ENCODE assay signal across 22 mouse cellular contexts in genomic region chr8:77406846-77407245, GRCm38 (mm10).
DNase-seq lines count a peak whose midpoint lies in the region; ATAC-seq and TF ChIP-seq lines count a peak whose summit lies in the region.
"Had no signal": no experiment of that assay in that cellular context is flagged by ENCODE, and none has a peak within 500 bp of the region (broad histone marks: within the 10 kb centered on the region; RNA-seq: fewer than 3 reads in every experiment).

No protein-coding gene starts in this region.

- TF ChIP-seq CTCF in kidney, postnatal 0 days (IDR thresholded peaks at IDR 0.05; ENCODE audit: low read depth) = peak; percentile 21; the same call in 1 of the 2 replicates
- peak in 1 of 2 experiments; percentile 35; a peak in 2 of 4 replicates for TF ChIP-seq CTCF in CH12.LX (conservative IDR thresholded peaks at IDR 0.05 in 1 of 2, IDR thresholded peaks at IDR 0.05 in 1 of 2; ENCODE audit: low read depth in 2 of 2, low read length in 2 of 2)
- TF ChIP-seq CTCF in bone marrow macrophage, adult 2 months (IDR thresholded peaks at IDR 0.05; ENCODE audit: low read depth, low read length) = peak; percentile 30; the same call in 1 of the 2 replicates

- 91% methylated on average over 13 of the region's 13 CpGs for WGBS in kidney, postnatal 0 days
- WGBS in kidney, embryonic 15.5 days = 92% methylated on average over 13 of the region's 13 CpGs

- no peak overlapping the region for H3K4me3 ChIP-seq in kidney, postnatal 0 days (replicated peaks; ENCODE audit: low read depth, low read length)
- no peak overlapping the region for H3K4me3 ChIP-seq in kidney, embryonic 15.5 days (replicated peaks)
- no peak overlapping the region for H3K4me3 ChIP-seq in CH12.LX (replicated peaks in 1 of 3; ENCODE audit: low read depth in 2 of 3, low read length in 2 of 3, poor library complexity in 1 of 3)
- no peak overlapping the region for H3K4me3 ChIP-seq in bone marrow macrophage, adult 2 months (ENCODE audit: insufficient read depth, low read length)
- H3K4me3 ChIP-seq: forebrain, embryonic 12.5 days; heart, embryonic 12.5 days; limb, embryonic 13.5 days; neural tube, embryonic 13.5 days had no signal

- H3K27me3 ChIP-seq in kidney, postnatal 0 days (ENCODE audit: insufficient read depth, low read length) = no peaks in the 10 kb centered on the region
- no peaks in the 10 kb centered on the region for H3K27me3 ChIP-seq in kidney, embryonic 15.5 days
- no peaks in the 10 kb centered on the region for H3K27me3 ChIP-seq in CH12.LX (replicated peaks)
- H3K27me3 ChIP-seq: forebrain, embryonic 12.5 days; heart, embryonic 12.5 days; limb, embryonic 13.5 days; neural tube, embryonic 13.5 days had no signal

- no peak overlapping the region for H3K27ac ChIP-seq in kidney, postnatal 0 days
- H3K27ac ChIP-seq in kidney, embryonic 15.5 days = no peak overlapping the region
- H3K27ac ChIP-seq in CH12.LX (ENCODE audit: insufficient read depth, low read depth) = no peak overlapping the region
- H3K27ac ChIP-seq in bone marrow macrophage, adult 2 months (ENCODE audit: insufficient read depth, low read depth, low read length) = no peak overlapping the region
- H3K27ac ChIP-seq: forebrain, embryonic 12.5 days; limb, embryonic 13.5 days; neural tube, embryonic 13.5 days had no signal

- 0 out of 2 replicates have a peak, but pooled peaks cover 22% of the 10 kb centered on the region for H3K36me3 ChIP-seq in kidney, postnatal 0 days (ENCODE audit: insufficient read depth, low read length)
- H3K36me3 ChIP-seq in kidney, embryonic 15.5 days = peaks cover 58% of the 10 kb centered on the region
- H3K36me3 ChIP-seq in CH12.LX (replicated peaks in 1 of 2; ENCODE audit: control insufficient read depth in 1 of 2, insufficient read depth in 1 of 2, low read length in 1 of 2) = peaks cover 2 to 8% of the 10 kb centered on the region in 2 experiments
- H3K36me3 ChIP-seq: forebrain, embryonic 12.5 days; neural tube, embryonic 13.5 days had no signal

- H3K4me1 ChIP-seq in kidney, postnatal 0 days (replicated peaks; ENCODE audit: insufficient read depth, low read length) = no peaks in the 10 kb centered on the region
- no peaks in the 10 kb centered on the region for H3K4me1 ChIP-seq in kidney, embryonic 15.5 days
- peaks cover 3 to 4% of the 10 kb centered on the region in 2 experiments; a peak in 3 of 4 replicates for H3K4me1 ChIP-seq in CH12.LX (ENCODE audit: control insufficient read depth in 1 of 2, insufficient read depth in 2 of 2)
- no peaks in the 10 kb centered on the region for H3K4me1 ChIP-seq in bone marrow macrophage, adult 2 months (ENCODE audit: control insufficient read depth, insufficient read depth, low read length)
- H3K4me1 ChIP-seq: limb, embryonic 13.5 days; neural tube, embryonic 13.5 days had no signal

- H3K4me2 ChIP-seq in kidney, postnatal 0 days (ENCODE audit: low read length) = no peak overlapping the region
- no peak overlapping the region for H3K4me2 ChIP-seq in kidney, embryonic 15.5 days
- H3K4me2 ChIP-seq in CH12.LX (ENCODE audit: insufficient read depth, low read depth, poor library complexity, severe bottlenecking) = no peak overlapping the region
- H3K4me2 ChIP-seq: forebrain, embryonic 12.5 days; heart, embryonic 12.5 days; limb, embryonic 13.5 days; neural tube, embryonic 13.5 days had no signal

- TF ChIP-seq EP300 in CH12.LX (IDR thresholded peaks at IDR 0.05; ENCODE audit: low read length) = no peak

- TF ChIP-seq POLR2A in CH12.LX (IDR thresholded peaks at IDR 0.05; ENCODE audit: low read depth, low read length) = no peak
- TF ChIP-seq POLR2A in bone marrow macrophage, adult 2 months (IDR thresholded peaks at IDR 0.05; ENCODE audit: borderline replicate concordance, low read depth, low read length) = no peak

- no peak for DNase-seq in kidney, postnatal 0 days (ENCODE audit: low spot score)
- DNase-seq in A20 (ENCODE audit: low read depth, low spot score) (peak; percentile 35), CH12.LX (ENCODE audit: extremely low read depth) (no peak)
- no peak for DNase-seq in right cerebral cortex, postnatal 14 days
- DNase-seq in kidney, postnatal 14 days = no peak
- DNase-seq: cerebellum, postnatal 14 days; gastrocnemius, postnatal 36 days; heart, postnatal 4 days; kidney, adult 11 months; kidney, postnatal 25 days; lung, adult 18-20 months; lung, postnatal 36 days; right cerebral cortex, postnatal 4 days; thymus, postnatal 25 days had no signal

- in situ Hi-C loops in CH12.LX (cut with MboI; ENCODE audit: low pct_ligation_motif_present, low pct_unique_long_range_greater_than_20kb, low sequenced_read_pairs) = no loop called here

- H3K9me3 ChIP-seq in kidney, postnatal 0 days (replicated peaks; ENCODE audit: low read length) = no peaks in the 10 kb centered on the region
- H3K9me3 ChIP-seq in kidney, embryonic 15.5 days (replicated peaks) = no peaks in the 10 kb centered on the region
- no peaks in the 10 kb centered on the region for H3K9me3 ChIP-seq in CH12.LX (replicated peaks; ENCODE audit: low read length)
- H3K9me3 ChIP-seq: forebrain, embryonic 12.5 days; heart, embryonic 12.5 days; limb, embryonic 13.5 days; neural tube, embryonic 13.5 days had no signal

- ATAC-seq in kidney, postnatal 0 days (replicated peaks; ENCODE audit: low FRiP score, low read depth) = no peak
- no peak for ATAC-seq in kidney, embryonic 15.5 days (replicated peaks; ENCODE audit: low FRiP score)
- ATAC-seq: CD4-positive, CD25-positive, alpha-beta regulatory T cell, adult 4 months; midbrain, embryonic 16.5 days had no signal

- H3K9ac ChIP-seq in kidney, postnatal 0 days (ENCODE audit: low read depth, low read length) = no peak overlapping the region
- no peak overlapping the region for H3K9ac ChIP-seq in kidney, embryonic 15.5 days
- H3K9ac ChIP-seq in CH12.LX (ENCODE audit: insufficient read depth, low read depth) = no peak overlapping the region
- H3K9ac ChIP-seq: forebrain, embryonic 12.5 days; heart, embryonic 12.5 days; limb, embryonic 13.5 days; neural tube, embryonic 13.5 days had no signal

- peak; percentile 22 for TF ChIP-seq RAD21 in CH12.LX (IDR thresholded peaks at IDR 0.05; ENCODE audit: low read depth, low read length)

- no peaks in the 10 kb centered on the region for H3K79me2 ChIP-seq in CH12.LX (replicated peaks; ENCODE audit: control insufficient read depth, extremely low read depth, insufficient read depth, poor library complexity, severe bottlenecking)

- dilution Hi-C loops in CH12.LX (cut with MboI; ENCODE audit: extremely low pct_ligation_motif_present, extremely low pct_unique_long_range_greater_than_20kb, low sequenced_read_pairs) = no loop called here

TF ChIP-seq in CH12.LX, 34 proteins besides CTCF, POLR2A, EP300 and RAD21:
- no peak for TF ChIP-seq IRF4 (IDR thresholded peaks at IDR 0.05; ENCODE audit: low read depth, low read length)
- no peak for TF ChIP-seq HCFC1 (IDR thresholded peaks at IDR 0.05; ENCODE audit: low read depth, low read length)
- no peak for TF ChIP-seq NRF1 (IDR thresholded peaks at IDR 0.05; ENCODE audit: low read depth, low read length)
- no peak for TF ChIP-seq JUN (IDR thresholded peaks at IDR 0.05; ENCODE audit: insufficient read depth, low read depth, low read length)
- TF ChIP-seq SMC3 (IDR thresholded peaks at IDR 0.05; ENCODE audit: low read depth, low read length) = peak; percentile 22
- TF ChIP-seq ZC3H11A (IDR thresholded peaks at IDR 0.05; ENCODE audit: low read depth, low read length) = no peak
